Mouse (Mus musculus): ENCODE results near the gene Foxo4. TPM values are rescaled to one million over a fixed set of nuclear protein-coding genes. Genes with fewer than 3 reads are reported as not detected.

The Foxo4 gene
- polyA plus RNA-seq (2015; fragmentation: Illumina TruSeq; extraction: RNeasy Lipid Tissue Mini Kit (QIAGEN cat#74804); ENCODE audit: insufficient read depth, low replicate concordance): 21.2 TPM

DNA sequence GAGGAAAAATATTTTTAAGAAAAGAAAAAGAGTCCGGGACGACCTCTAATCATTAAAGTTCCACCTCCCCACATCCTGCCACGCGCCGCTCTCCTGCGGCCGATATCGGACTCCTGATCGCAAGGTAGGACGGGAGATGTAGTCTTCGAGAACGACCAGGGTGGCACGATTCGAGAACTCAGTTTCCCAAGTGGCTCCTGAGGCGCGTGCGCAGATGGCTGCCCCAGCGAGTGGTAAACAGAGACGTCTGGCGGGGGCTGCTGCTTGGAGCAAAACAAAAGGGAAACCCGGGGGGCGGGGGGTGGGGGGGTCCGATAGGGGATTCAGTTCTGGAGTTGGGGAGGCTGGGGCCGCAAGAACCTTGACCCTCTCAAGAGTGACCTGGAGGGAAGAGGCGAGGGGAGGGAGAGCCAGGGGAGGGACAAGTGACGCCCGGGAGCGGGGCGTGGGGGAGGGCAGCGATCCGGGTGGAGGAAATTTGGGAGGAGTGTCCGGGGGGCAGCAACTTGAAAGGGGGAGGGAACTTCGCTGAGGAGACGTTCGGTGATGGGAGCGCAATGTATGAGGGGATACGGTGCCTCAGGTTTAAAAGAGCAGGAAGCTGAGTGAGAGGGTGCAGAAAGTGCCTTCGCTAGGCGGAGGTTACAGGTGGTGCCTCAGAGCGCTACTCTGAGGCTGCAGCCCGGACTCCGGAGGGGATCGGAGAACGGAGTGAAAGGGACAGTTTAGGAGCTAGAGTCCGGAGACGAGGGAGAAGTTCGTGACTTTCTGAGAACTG, at the start of gene Foxo4:
Foxo4 (plus strand) TSS at position 577 of the 778 bp plus-strand sequence.

DNA sequence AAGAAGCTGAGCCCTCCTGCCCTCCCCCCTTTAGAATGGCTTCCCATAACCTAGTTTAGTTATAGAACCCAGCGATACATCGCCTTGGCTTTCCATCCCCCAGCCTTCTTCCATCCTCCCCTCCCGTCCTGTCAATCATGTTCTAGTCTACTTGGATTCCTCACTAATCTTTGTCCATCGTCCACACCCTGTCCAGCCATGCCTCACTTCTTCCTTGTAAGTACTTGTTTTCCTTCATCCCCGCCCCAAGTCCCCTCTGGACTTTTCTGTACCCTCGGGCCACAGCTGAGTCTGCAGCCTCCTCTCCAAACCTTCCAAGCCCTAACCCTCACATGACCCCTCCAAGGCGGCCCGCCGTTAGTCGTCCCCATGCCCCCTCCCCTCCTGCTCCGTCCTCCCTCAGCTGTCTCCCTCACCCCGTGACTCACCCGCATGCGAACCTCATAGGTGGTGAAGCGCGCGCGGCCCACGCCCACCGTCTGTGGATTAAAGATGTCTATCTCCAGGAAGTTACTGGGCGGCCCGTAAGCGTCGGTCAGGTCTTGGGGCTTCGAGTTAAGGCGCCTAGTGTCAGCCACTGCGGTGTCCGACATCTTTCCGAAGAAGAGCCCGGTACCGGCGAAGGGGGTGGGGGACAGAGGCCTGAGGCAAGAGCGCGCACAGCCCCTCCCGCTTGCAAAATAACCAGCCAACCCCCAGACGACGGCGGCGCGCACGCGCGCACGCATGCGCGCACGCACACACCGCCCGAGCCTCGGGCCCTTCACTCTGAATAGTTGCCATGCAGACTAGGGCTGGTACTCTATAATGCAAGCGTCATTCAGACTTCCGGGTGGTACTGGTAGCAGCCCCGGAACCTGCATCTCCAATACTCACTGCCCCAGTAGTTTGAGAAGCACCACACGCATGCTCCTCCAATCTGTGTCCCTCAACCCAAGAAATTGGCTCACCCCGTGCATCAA, 32.2 kb upstream of the Foxo4 start, which contains the start of gene Snx12:
Snx12 (minus strand) TSS at position 730 of the 962 bp plus-strand sequence.

DNA sequence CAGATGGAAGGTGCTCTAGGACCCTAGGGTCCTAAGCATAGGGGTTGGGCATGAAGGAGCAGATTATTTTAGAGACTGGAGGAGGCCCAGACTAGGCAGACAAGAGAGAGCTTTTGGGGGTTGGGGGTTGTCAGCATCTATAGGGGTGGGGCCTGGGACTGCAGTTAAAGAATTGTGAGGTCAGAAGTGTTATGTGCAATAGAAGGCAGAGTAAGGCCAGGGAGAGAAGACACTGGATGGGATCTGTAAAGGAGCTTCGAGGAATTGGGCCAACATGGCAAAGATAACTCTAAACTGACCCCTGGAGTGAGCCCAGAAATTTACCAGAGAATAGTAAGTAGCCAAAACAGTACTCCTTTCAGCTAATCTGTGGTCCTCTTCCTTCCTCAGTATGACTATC, 9.6 kb downstream of the Foxo4 start, which contains the start of gene Gm614:
Gm614 (minus strand) TSS at position 101 of the 400 bp plus-strand sequence.

DNA sequence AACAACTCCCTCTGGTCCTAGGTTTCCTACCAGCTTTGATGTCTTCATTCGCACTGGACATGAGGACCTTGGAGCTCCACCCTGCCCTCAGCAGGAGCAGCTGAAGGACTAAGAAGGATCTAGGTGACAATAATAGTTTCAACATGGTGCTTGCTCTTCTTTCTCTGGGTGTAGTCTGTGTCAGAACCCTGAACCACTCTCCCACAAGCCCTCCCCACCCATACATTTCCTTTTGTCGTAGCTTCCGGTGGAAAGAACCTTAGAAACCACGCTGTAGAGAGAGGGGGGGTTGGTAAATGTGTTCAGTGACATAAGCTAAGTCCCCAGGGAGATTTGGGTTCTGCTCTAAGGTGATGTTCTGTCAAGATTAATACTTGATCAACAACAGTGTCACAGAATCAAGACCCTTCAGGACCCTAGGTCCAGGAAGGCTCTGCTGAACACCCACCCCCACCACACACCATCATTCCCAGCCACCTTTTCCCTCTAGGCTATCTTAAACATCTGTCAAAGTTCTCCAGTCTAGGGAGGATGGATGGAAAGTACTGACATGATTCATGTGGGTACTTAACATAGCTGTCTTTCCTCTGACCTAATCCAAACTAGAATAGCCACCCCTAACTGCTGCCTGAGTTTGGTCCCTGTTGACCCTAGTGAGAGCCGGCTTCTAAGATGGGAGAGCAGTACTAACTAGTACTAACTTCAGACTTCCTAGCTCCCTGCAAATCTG, 13.9 kb downstream of the Foxo4 start, which contains the start of gene Il2rg:
Il2rg (minus strand) TSS at position 231 of the 730 bp plus-strand sequence.

DNA sequence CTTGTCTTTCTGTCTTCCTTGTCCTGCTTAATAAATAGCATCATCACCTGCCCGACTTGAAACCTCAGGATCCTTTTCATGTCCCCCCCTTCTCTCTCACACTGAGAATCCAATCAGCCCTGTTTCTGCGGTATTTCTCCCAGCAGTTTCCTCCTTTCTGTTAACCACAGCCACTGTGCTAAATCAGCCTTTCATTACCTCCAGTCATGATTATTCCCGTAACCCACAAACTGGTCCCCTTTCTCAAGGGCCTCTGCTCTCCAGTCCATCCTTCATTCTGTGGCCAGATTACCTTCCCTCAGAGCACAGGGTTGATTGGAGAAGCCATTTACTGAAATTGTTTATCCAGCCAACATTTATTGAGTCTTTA, 14.4 kb downstream of the Foxo4 start, which contains the start of gene Gm20489:
Gm20489 (minus strand) TSS at position 269 of the 370 bp plus-strand sequence.

DNA sequence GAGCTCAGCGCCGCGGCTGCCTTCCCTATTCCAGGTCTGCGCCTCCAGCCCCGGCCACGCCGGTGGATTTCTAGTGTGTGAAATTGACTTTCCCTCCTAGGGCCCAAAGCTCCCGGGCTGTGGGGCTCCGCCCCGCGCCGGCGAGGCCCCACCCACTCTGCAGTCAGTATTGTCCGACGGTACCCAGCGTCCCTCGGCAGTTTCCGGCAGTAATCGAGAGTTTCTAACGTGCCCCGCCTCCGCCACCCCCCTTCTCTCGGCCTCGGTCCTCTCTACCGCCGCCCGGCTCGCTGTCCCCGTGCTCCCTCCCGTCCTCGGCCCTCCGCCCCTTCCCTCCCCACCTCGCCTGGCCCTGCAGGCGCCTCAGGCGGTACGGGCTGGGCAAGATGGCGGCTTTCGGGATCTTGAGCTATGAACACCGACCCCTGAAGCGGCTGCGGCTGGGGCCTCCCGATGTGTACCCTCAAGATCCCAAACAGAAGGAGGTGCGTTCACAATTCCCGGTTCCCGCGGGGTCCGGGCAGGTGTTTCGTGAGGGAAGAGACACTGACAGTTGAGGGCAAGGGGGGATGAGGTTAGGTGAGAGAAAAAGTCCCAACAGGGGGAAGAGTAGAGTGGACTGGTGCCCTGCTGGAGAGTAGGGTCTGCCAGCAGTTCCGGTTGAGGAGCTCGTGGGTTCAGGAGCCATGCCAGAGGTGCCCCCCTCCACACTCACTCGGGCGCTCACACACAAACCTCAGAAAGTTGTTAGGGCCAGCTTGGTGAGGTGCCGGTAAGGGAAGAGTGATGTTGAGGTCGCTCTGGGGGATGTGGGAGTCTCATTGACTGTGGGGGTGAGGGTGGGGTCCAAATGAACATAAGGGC, 19.8 kb downstream of the Foxo4 start, which contains the start of gene Med12:
Med12 (plus strand) TSS at position 156 of the 864 bp plus-strand sequence.

GRCm38 (mm10) chrX:101299055-101299454, 44.7 kb downstream of the Foxo4 start, which contains the start of gene Nlgn3:
Gene Nlgn3, plus strand, starts transcription at chrX:101299168.

Other genes with a start within 250 kb of the Foxo4 start
- gene Tex11, start 194.9 kb upstream of the Foxo4 start, polyA plus RNA-seq (2015; fragmentation: Illumina TruSeq; extraction: RNeasy Lipid Tissue Mini Kit (QIAGEN cat#74804); ENCODE audit: insufficient read depth, low replicate concordance): not detected
- 0.84 TPM for gene Slc7a3, start 168.5 kb upstream of the Foxo4 start, polyA plus RNA-seq (2015; fragmentation: Illumina TruSeq; extraction: RNeasy Lipid Tissue Mini Kit (QIAGEN cat#74804); ENCODE audit: insufficient read depth, low replicate concordance)
- gene Snx12, start 32.0 kb upstream of the Foxo4 start, polyA plus RNA-seq (2015; fragmentation: Illumina TruSeq; extraction: RNeasy Lipid Tissue Mini Kit (QIAGEN cat#74804); ENCODE audit: insufficient read depth, low replicate concordance): 31.4 TPM
- 16.0 TPM for gene Gm614, start 9.5 kb downstream of the Foxo4 start, polyA plus RNA-seq (2015; fragmentation: Illumina TruSeq; extraction: RNeasy Lipid Tissue Mini Kit (QIAGEN cat#74804); ENCODE audit: insufficient read depth, low replicate concordance)
- 666 TPM for gene Il2rg, start 13.7 kb downstream of the Foxo4 start, polyA plus RNA-seq (2015; fragmentation: Illumina TruSeq; extraction: RNeasy Lipid Tissue Mini Kit (QIAGEN cat#74804); ENCODE audit: insufficient read depth, low replicate concordance)
- gene Gm20489, start 14.5 kb downstream of the Foxo4 start, polyA plus RNA-seq (2015; fragmentation: Illumina TruSeq; extraction: RNeasy Lipid Tissue Mini Kit (QIAGEN cat#74804); ENCODE audit: insufficient read depth, low replicate concordance): not detected
- gene Med12, start 19.5 kb downstream of the Foxo4 start, polyA plus RNA-seq (2015; fragmentation: Illumina TruSeq; extraction: RNeasy Lipid Tissue Mini Kit (QIAGEN cat#74804); ENCODE audit: insufficient read depth, low replicate concordance): 81.4 TPM
- 0.68 TPM for gene Nlgn3, start 44.6 kb downstream of the Foxo4 start, polyA plus RNA-seq (2015; fragmentation: Illumina TruSeq; extraction: RNeasy Lipid Tissue Mini Kit (QIAGEN cat#74804); ENCODE audit: insufficient read depth, low replicate concordance)
- not detected for gene Gjb1, start 121.8 kb downstream of the Foxo4 start, polyA plus RNA-seq (2015; fragmentation: Illumina TruSeq; extraction: RNeasy Lipid Tissue Mini Kit (QIAGEN cat#74804); ENCODE audit: insufficient read depth, low replicate concordance)
- 37.7 TPM for gene Zmym3, start 166.3 kb downstream of the Foxo4 start, polyA plus RNA-seq (2015; fragmentation: Illumina TruSeq; extraction: RNeasy Lipid Tissue Mini Kit (QIAGEN cat#74804); ENCODE audit: insufficient read depth, low replicate concordance)
- 337 TPM for gene Nono, start 174.8 kb downstream of the Foxo4 start, polyA plus RNA-seq (2015; fragmentation: Illumina TruSeq; extraction: RNeasy Lipid Tissue Mini Kit (QIAGEN cat#74804); ENCODE audit: insufficient read depth, low replicate concordance)
- gene Itgb1bp2, start 194.6 kb downstream of the Foxo4 start, polyA plus RNA-seq (2015; fragmentation: Illumina TruSeq; extraction: RNeasy Lipid Tissue Mini Kit (QIAGEN cat#74804); ENCODE audit: insufficient read depth, low replicate concordance): 1.6 TPM

Data from spleen, adult 10 weeks (tissue).